Mouse (Mus musculus) frontal cortex, postnatal 10 days (tissue): ENCODE results near the gene Lcn3.
"Not testable (repeated sequence)": the region's sequence is repeated elsewhere in the genome, so short reads cannot be mapped to it uniquely, and the experiment has no call there.

Source experiments
- DNase-seq, 2 experiments: peaks; one replicate each; pipeline ENCODE4 v3.0.0; 2022; ENCODE audit warnings: low spot score in 2 of 2, mixed read lengths in 1 of 2

The Lcn3 gene

DNA sequence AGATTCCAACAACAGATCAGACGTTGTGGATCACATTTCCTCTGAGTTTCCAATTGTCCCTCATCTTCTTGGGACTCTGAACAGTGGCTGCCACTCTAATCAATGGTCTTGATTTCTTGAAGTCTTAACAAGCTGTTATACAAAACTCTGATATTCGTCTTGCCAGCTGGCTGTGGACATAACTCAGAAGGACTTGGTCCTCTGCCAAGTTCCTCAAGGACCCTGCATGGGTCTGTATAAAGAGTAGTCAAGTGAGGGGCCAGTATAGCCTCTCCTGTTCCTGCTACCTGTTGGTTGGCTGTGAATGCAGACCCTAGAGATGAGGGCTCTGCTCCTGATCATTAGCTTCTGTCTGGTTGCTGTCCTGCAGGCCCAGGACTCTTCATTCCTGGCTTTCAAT, at the start of gene Lcn3:
Lcn3 (plus strand) TSS at position 301 of the 400 bp plus-strand sequence.
- DNase-seq: no peak

GRCm38 (mm10) chr2:25717222-25717621, 48.1 kb upstream of the Lcn3 start:
- no peak for DNase-seq

- no peak for DNase-seq
Measured at GRCm38 (mm10) chr2:25733199-25733930, 32.0 kb upstream of the Lcn3 start.

GRCm38 (mm10) chr2:25736709-25737108, 28.7 kb upstream of the Lcn3 start, which contains the start of gene Obp2b:
Obp2b (plus strand) TSS chr2:25737009.
- DNase-seq: not testable (repeated sequence)

DNA sequence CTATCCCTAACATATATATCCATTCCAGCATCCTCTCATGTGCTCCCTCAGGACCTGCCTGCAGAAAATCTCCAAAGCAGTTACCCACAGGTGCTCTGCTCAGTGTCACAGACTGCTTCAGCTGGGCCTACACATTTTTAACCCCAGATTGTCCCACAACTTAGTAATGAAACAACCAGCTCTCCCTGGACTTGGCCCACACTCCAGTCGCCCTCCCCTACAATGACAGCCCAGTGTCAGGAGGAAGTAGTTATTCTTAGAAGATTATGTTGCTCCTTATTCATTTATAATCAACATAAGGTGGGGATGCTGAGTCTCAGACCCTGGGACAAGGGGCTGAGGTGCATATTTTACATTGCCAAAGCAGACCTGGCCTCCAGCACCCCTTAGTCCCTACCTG, 23.7 kb upstream of the Lcn3 start:
- no peak for DNase-seq

- DNase-seq: no peak
Measured at GRCm38 (mm10) chr2:25754201-25754600, 11.2 kb upstream of the Lcn3 start.

- DNase-seq: no peak
Measured at GRCm38 (mm10) chr2:25758064-25758625, 7.2 kb upstream of the Lcn3 start.

DNA sequence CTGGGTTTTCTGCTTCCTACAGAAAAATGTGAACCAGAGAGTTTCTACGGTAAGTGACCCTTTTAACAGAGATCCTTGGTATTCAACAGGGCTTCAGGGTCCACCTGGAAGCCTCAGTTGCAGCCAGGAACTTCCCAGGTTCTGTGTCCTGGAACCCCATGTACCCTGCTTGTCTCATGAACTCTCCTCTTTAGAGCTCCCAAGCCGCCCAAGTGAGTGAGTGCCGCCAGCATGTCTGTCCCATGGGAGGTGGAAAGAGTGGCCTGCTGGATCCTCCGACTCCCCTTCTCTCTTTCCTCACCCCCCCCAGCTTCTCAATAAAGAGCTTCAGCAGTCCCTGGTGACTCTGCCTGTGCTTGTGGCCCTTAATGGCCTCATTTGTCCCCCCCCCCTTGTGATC, 2.4 kb downstream of the Lcn3 start:
- no peak for DNase-seq

GRCm38 (mm10) chr2:25773507-25773906, 8.1 kb downstream of the Lcn3 start:
- no peak for DNase-seq

- no peak for DNase-seq
Measured at GRCm38 (mm10) chr2:25774640-25775039, 9.3 kb downstream of the Lcn3 start.

DNA sequence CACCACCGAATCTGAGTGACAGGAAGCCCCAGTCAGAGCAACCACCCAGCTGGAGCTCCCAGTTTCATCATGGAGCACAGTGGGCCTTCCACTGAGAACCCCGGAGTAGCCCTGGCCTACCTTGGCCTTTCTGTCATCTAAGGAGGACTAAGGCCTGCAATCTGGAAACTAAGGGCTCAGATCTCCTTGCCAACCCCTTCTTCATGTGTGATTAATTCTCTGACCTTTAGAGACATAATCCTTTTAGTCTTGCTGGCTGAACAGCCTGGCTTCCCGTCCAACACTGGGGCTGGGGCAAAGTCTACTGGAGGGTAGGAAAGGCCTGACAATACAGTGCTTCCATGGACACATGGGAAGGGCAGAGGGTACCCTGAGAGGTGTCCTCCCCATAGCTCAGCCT, 10.6 kb downstream of the Lcn3 start:
- DNase-seq: no peak

DNA sequence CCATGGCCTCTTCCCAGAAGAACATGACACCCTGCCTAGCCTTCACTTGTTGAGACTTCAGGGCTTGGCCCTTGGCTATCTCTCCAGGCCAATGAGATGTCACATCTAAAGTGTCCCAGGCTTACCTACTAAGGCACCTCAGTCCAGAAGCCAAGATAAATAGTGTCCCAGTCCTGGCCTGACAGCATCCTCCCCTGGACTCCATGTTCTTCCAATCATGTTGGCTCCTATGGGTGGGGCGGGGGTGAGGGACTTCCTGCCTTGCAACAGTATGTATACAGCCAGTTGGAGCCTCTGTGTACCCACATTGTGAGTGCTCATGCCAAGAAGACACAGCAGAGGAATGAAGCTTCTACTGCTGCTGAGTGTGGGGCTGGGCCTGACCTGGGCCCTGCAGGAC, 11.3 kb downstream of the Lcn3 start, which contains the start of gene Lcn11:
Lcn11 (plus strand) TSS at position 301 of the 400 bp plus-strand sequence.
- DNase-seq: no peak

GRCm38 (mm10) chr2:25779076-25779475, 13.7 kb downstream of the Lcn3 start:
- no peak for DNase-seq

GRCm38 (mm10) chr2:25780921-25781320, 15.6 kb downstream of the Lcn3 start:
- DNase-seq: no peak

GRCm38 (mm10) chr2:25781957-25782356, 16.6 kb downstream of the Lcn3 start, which contains the start of gene Gm13539:
Gm13539 (plus strand) TSS chr2:25782257.
- no peak for DNase-seq

DNA sequence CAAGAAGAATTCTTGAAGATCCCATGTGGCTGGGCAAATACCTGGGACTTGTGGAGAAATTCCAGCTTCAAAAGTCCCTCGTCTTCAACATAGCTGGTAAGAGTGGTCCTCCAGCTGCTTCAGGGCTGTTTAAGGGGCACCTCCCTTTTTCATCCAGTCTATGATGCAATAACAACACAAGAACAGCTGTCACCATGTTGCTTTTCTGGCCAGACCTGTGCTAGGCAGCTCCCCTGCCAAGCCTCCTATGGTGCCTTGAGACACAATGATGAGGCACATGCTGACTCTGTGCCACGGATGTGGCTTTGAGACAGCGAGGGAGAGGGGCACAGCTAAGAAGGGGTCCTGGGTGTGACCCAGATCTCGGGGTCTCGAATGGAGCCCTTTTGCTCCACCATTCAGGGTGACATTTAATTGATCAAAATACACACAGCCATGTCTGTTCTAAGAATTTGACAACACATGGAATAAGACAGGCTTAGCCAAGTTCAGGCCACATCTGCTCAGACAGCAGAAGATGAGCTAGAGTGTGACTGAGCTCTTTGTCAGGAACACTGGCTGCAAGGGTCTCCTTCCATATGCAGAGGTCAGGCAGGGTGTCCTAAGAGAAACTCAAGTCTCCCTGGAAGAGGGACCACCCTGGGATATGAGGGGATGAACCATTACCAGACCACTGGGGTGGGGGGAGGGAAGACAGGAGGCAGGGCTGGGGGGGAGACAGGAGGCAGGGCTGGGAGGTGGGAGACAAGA, 20.4 kb downstream of the Lcn3 start:
- no peak for DNase-seq

DNA sequence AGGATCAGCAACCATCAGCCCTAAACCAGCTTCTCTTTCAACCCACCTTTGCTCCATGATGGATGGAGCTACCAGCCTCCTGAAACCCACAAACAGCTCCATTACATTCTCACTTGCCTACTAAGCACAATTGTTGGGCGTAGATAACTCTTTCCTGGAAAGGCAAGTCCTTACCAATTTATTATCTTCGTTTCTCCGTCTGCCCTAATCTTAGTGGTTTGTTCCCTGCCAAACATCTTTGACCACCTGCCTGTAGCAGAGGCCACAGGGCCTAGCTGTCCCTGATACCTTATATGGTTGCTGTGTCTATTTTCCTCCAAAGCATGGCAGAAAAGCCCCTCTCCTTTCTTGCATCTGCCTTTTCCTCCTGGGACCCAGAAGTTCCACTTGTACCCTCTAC, 23.7 kb downstream of the Lcn3 start:
- no peak for DNase-seq

GRCm38 (mm10) chr2:25797635-25798034, 32.3 kb downstream of the Lcn3 start:
- no peak for DNase-seq

DNA sequence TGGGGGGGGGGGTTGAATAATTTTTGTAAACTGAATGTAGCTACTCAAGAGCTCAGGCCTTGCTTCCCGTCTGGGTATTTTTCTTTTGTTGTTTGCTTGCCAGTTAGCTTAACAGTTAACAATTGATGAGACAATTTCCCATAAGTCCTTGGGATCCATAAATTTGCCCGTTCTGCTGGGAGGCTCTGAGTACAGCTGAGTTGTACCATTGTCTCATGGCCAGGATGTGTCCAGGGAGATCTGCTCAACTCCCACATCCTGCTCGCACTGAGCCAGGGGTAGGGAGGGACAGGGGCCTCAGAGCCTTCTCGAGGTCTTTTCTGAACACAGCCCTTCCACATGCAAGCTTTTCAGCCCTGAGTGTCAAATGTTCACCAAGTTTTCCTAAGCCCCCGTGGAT, 32.7 kb downstream of the Lcn3 start:
- no peak for DNase-seq

- no peak for DNase-seq
Measured at GRCm38 (mm10) chr2:25811711-25812110, 46.3 kb downstream of the Lcn3 start.

DNA sequence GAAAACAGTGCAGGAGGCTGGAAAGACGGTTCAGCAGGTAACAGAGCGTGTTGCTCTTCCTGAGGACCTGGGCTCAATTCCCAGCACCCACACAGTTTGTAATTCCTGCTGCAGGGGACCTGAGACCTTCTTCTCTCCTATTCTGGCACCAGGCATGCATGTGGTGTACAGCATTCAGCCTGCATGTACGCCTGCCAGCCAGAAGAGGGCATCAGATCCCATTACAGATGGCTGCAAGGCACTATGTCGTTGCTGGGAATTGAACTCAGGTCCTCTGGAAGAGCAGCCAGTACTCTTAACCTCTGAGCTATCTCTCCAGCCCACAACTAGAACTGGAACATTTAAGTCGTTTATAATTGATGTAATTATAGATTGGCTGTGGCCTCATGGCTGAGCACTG, 48.0 kb downstream of the Lcn3 start:
- no peak for DNase-seq

GRCm38 (mm10) chr2:25815748-25816147, 50.4 kb downstream of the Lcn3 start, which contains the start of gene Glt6d1:
Glt6d1 (minus strand) TSS chr2:25815848.
- not testable (repeated sequence) for DNase-seq
